Mouse (Mus musculus): ENCODE data around the gene Prpf4b. TPM values are rescaled to one million over a fixed set of nuclear protein-coding genes. Genes with fewer than 3 reads are reported as not detected.

Gene Prpf4b
- polyA plus RNA-seq, 2 experiments = 37.2 to 52.4 TPM

DNA sequence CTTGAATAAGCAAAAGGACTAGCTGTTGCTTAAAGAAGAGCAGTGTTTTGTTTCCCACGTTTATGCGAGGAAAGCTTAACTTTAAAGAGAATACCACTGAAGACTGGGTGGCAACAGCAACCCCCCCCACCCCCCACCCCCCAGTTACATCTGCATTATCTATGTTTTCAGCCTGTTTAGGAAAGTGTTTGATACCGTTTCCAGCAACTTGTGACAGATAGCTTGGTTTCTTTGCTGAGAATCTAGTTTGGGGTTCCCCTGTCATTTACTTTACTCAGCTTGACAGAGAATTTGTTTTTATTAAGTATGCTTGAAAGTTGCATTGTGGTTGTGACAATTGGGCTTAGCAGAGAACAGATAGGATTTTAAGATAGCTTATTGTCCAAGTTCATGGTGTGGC lies 1.4 kb downstream of the Prpf4b start:
- TF ChIP-seq EP300 (IDR thresholded peaks at IDR 0.05; ENCODE audit: low read depth) = peak; percentile 48
- no peak for TF ChIP-seq CTCF (IDR thresholded peaks at IDR 0.05; ENCODE audit: low read depth)
- H3K36me3 ChIP-seq (replicated peaks; ENCODE audit: control insufficient read depth, insufficient read depth, low read depth) = peaks cover 7% of the 10 kb centered on the region
- ATAC-seq (ENCODE audit: insufficient read depth) (no peak), DNase-seq (ENCODE audit: low read depth in 3 of 3, low spot score in 3 of 3) (peak in 2 of 3 experiments; percentile 22 to 44)
- no peaks in the 10 kb centered on the region for H3K9me3 ChIP-seq (ENCODE audit: control insufficient read depth, low read length)
- peak overlapping the region; percentile 79 to 91 for H3K4me3 ChIP-seq (ENCODE audit: insufficient read depth in 1 of 2, low read depth in 2 of 2, low read length in 2 of 2)
- peak overlapping the region; percentile 86 for H3K9ac ChIP-seq (replicated peaks)
- peaks cover 16 to 18% of the 10 kb centered on the region in 2 experiments for H3K4me1 ChIP-seq (replicated peaks; ENCODE audit: control insufficient read depth in 2 of 2, insufficient read depth in 2 of 2, low read length in 1 of 2)
- H3K27ac ChIP-seq = peak overlapping the region; percentile 87
- 0% methylated on average over 3 of the region's 3 CpGs for WGBS (ENCODE audit: insufficient replicate concordance)
- H3K4me2 ChIP-seq (ENCODE audit: low read depth) = peak overlapping the region; percentile 91
- H3K27me3 ChIP-seq (ENCODE audit: control insufficient read depth, insufficient read depth, low read length) = no peaks in the 10 kb centered on the region

DNA sequence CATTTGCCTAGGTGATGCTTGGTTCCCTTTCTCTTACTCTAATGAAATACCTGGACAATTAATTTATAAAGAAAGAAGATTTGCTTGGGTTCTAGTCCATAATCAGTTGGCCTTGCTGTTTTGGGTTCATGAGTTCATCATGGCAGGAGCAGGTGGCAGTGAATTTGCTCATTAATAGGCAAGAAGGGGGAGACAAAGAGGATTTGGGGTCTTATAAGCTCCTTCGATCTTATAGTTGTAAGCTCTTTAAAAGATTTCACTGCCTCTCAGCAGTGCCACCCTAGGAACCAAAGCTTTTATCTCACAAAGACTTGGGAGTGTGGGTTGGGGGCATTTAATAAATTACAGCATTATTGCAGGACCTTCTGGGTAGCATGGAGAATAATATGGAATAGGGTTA lies 17.8 kb downstream of the Prpf4b start:
- ATAC-seq (ENCODE audit: insufficient read depth) = no peak
- H3K27me3 ChIP-seq (ENCODE audit: control insufficient read depth, insufficient read depth, low read length) = no peaks in the 10 kb centered on the region
- TF ChIP-seq CTCF (IDR thresholded peaks at IDR 0.05; ENCODE audit: low read depth) = no peak
- TF ChIP-seq EP300 (IDR thresholded peaks at IDR 0.05; ENCODE audit: low read depth) = no peak
- H3K27ac ChIP-seq = no peak overlapping the region
- WGBS (ENCODE audit: insufficient replicate concordance) = 83% methylated on average over 1 of the region's 1 CpGs
- H3K36me3 ChIP-seq (replicated peaks; ENCODE audit: control insufficient read depth, insufficient read depth, low read depth) = peaks cover 89% of the 10 kb centered on the region
- H3K4me2 ChIP-seq (ENCODE audit: low read depth) = no peak overlapping the region
- no peak overlapping the region for H3K9ac ChIP-seq (replicated peaks)
- no peaks in the 10 kb centered on the region for H3K9me3 ChIP-seq (ENCODE audit: control insufficient read depth, low read length)
- no peak for DNase-seq (ENCODE audit: low read depth in 3 of 3, low spot score in 3 of 3)
- H3K4me3 ChIP-seq (ENCODE audit: insufficient read depth in 1 of 2, low read depth in 2 of 2, low read length in 2 of 2) = no peak overlapping the region
- no peaks in the 10 kb centered on the region for H3K4me1 ChIP-seq (replicated peaks; ENCODE audit: control insufficient read depth in 2 of 2, insufficient read depth in 2 of 2, low read length in 1 of 2)

DNA sequence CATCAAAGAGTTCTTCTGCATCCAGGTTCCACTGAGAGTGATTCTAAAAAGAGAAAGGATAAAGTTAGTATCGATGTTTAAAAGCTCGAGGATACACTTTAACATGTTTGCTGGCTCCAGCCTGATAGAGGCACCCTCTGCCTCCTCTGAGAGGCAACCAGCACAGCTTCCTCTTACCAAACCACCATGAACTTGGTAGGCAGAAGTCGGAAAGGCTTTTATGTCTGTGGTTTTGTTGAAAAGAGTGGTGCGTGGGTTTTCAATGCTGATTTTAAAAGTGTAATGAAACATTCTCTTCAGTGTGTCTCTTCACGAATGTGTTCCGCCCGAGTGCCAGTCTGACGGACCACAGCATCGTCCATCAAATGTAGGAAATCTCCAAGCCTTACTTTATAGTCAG lies 39.5 kb downstream of the Prpf4b start:
- 32% methylated on average over 9 of the region's 9 CpGs for WGBS (ENCODE audit: insufficient replicate concordance)
- DNase-seq (ENCODE audit: low read depth in 3 of 3, low spot score in 3 of 3) (no peak), ATAC-seq (ENCODE audit: insufficient read depth) (no peak)

DNA sequence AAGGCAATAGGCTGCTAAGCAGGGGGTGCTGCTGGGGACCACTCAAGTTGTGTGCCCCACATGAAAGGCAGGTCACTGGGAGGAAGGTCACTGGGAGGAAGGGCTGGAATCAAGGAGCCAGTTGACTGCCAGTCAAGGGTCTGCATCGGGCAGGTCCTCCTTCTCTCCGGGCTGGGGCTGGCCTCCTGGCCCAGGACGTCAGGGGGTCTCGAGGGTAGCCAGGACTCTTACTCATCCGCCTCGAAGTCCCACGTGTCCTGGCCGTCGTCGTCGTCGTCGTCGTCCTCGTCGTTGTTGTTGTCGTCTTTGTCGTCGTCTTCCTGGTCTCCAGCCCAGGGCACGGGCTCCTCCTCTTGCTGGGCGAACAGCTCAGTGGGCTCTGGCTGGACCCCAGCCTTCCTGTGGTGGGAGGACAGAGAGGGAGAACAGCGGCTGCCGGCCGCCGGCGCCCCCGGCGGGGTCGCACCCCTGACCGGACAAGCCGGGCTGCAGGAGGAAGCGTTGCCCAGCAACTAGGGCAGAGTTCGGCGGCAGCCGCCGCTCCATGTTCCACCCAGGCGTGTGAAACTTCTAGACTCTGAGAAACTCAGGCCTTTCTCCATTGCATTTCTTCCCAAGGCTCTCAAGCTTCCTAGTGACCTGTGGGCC lies 41.5 kb downstream of the Prpf4b start:
- Histone ChIP-seq H3K36me3 (replicated peaks; ENCODE audit: control insufficient read depth, insufficient read depth, low read depth) (no peaks in the 10 kb centered on the region), H3K4me2 (ENCODE audit: low read depth) (peak overlapping the region; percentile 35)

More for the DNA sequence above, 39.5 kb downstream of the Prpf4b start:
- Histone ChIP-seq H3K9me3 (ENCODE audit: control insufficient read depth, low read length) (no peaks in the 10 kb centered on the region), H3K36me3 (replicated peaks; ENCODE audit: control insufficient read depth, insufficient read depth, low read depth) (no peaks in the 10 kb centered on the region), H3K9ac (replicated peaks) (no peak overlapping the region), H3K4me2 (ENCODE audit: low read depth) (no peak overlapping the region), H3K27ac (no peak overlapping the region), H3K4me1 (replicated peaks; ENCODE audit: control insufficient read depth in 2 of 2, insufficient read depth in 2 of 2, low read length in 1 of 2) (no peaks in the 10 kb centered on the region), H3K27me3 (ENCODE audit: control insufficient read depth, insufficient read depth, low read length) (no peaks in the 10 kb centered on the region), H3K4me3 (ENCODE audit: insufficient read depth in 1 of 2, low read depth in 2 of 2, low read length in 2 of 2) (no peak overlapping the region)
- no peak for TF ChIP-seq CTCF (IDR thresholded peaks at IDR 0.05; ENCODE audit: low read depth)
- TF ChIP-seq EP300 (IDR thresholded peaks at IDR 0.05; ENCODE audit: low read depth) = no peak

DNA sequence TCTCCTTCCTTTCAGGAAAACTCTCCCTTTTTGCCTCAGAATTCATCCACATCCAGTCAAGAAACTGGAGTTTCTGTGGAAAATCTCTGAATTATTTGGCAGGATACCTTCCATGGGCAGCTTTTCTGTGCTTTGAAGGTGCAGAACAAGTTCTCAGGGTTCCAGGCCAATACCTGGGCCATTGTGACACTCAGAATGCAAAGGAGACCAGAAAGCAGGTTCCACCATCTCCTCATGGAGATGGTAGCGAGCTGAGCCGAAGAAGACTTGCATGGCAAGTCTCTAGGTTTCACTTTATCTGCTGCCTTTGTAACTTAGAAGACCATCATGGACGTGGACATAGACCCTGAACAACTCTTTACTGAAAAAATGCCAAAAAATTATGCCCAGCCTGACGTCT lies 49.1 kb downstream of the Prpf4b start, which contains the start of the genes Fam217a and 4933417A18Rik:
TSS of gene Fam217a (minus strand) at position 101 of the 400 bp plus-strand sequence.
TSS of gene 4933417A18Rik (plus strand) at position 200 of the 400 bp plus-strand sequence.
- no peak for TF ChIP-seq CTCF (IDR thresholded peaks at IDR 0.05; ENCODE audit: low read depth)
- TF ChIP-seq EP300 (IDR thresholded peaks at IDR 0.05; ENCODE audit: low read depth) = no peak
- no peak within 1 kb of the TSS for H3K9ac ChIP-seq (replicated peaks)
- DNase-seq (ENCODE audit: low read depth in 3 of 3, low spot score in 3 of 3) = no peak
- 50% methylated on average over 4 of the region's 4 CpGs for WGBS (ENCODE audit: insufficient replicate concordance)
- H3K36me3 ChIP-seq (replicated peaks; ENCODE audit: control insufficient read depth, insufficient read depth, low read depth) = no peaks in the 10 kb centered on the region
- H3K27ac ChIP-seq = no peak within 1 kb of the TSS
- H3K4me3 ChIP-seq (ENCODE audit: insufficient read depth in 1 of 2, low read depth in 2 of 2, low read length in 2 of 2) = no peak within 1 kb of the TSS
- no peaks in the 10 kb centered on the region for H3K27me3 ChIP-seq (ENCODE audit: control insufficient read depth, insufficient read depth, low read length)
- H3K9me3 ChIP-seq (ENCODE audit: control insufficient read depth, low read length) = no peaks in the 10 kb centered on the region
- H3K4me1 ChIP-seq (replicated peaks; ENCODE audit: control insufficient read depth in 2 of 2, insufficient read depth in 2 of 2, low read length in 1 of 2) = no peaks in the 10 kb centered on the region
- ATAC-seq (ENCODE audit: insufficient read depth) = no peak
- H3K4me2 ChIP-seq (ENCODE audit: low read depth) = no peak within 1 kb of the TSS

More for the DNA sequence above, 41.5 kb downstream of the Prpf4b start:
- Histone ChIP-seq H3K27ac (no peak overlapping the region), H3K9ac (replicated peaks) (no peak overlapping the region), H3K4me1 (replicated peaks; ENCODE audit: control insufficient read depth in 2 of 2, insufficient read depth in 2 of 2, low read length in 1 of 2) (no peaks in the 10 kb centered on the region), H3K27me3 (ENCODE audit: control insufficient read depth, insufficient read depth, low read length) (no peaks in the 10 kb centered on the region), H3K9me3 (ENCODE audit: control insufficient read depth, low read length) (no peaks in the 10 kb centered on the region), H3K4me3 (ENCODE audit: insufficient read depth in 1 of 2, low read depth in 2 of 2, low read length in 2 of 2) (peak overlapping the region in 1 of 2 experiments; percentile 8; a peak in 2 of 4 replicates)
- no peak for DNase-seq (ENCODE audit: low read depth in 3 of 3, low spot score in 3 of 3)
- ATAC-seq (ENCODE audit: insufficient read depth) = no peak
- TF ChIP-seq CTCF (IDR thresholded peaks at IDR 0.05; ENCODE audit: low read depth) = no peak
- no peak for TF ChIP-seq EP300 (IDR thresholded peaks at IDR 0.05; ENCODE audit: low read depth)
- WGBS (ENCODE audit: insufficient replicate concordance) = 34% methylated on average over 37 of the region's 37 CpGs

All from liver, embryonic 14.5 days (tissue).